Mouse (Mus musculus) kidney, embryonic 16.5 days (tissue): ENCODE measurements around the gene Cmc1. TPM values are rescaled to one million over a fixed set of nuclear protein-coding genes. Genes with fewer than 3 reads are reported as not detected.

ENCODE experiments used
- ATAC-seq: fragments of 200-750 bp; cut with Nextera tagmentation; 2 replicates; pipeline ENCODE4 v1.8.0; 2017; ENCODE audit warnings: moderate TSS enrichment; ENCODE audit not compliant: low FRiP score, low TSS enrichment
- H3K27ac ChIP-seq: fragments of 300-500 bp; sonication (generic); 2 replicates; pipeline ENCODE4 v1.5.1; 2014; ENCODE audit warnings: low read length
- H3K27me3 ChIP-seq: fragments of 300-500 bp; sonication (generic); 2 replicates; pipeline ENCODE4 v1.6.1; 2014; ENCODE audit warnings: low read length, control low read depth, mixed read lengths; ENCODE audit not compliant: insufficient read depth
- H3K36me3 ChIP-seq: fragments of 300-500 bp; sonication (generic); 2 replicates; pipeline ENCODE4 v1.6.1; 2014; ENCODE audit warnings: low read length, control low read depth, mixed read lengths; ENCODE audit not compliant: insufficient read depth
- H3K4me1 ChIP-seq: fragments of 300-500 bp; sonication (generic); 2 replicates; pipeline ENCODE4 v1.6.1; 2014; ENCODE audit warnings: low read length, control low read depth, mixed read lengths; ENCODE audit not compliant: insufficient read depth
- H3K4me2 ChIP-seq: fragments of 300-500 bp; sonication (generic); replicated peaks from 2 replicates; pipeline ENCODE4 v1.6.1; 2014; ENCODE audit warnings: low read depth, low read length
- H3K4me3 ChIP-seq: fragments of 300-500 bp; sonication (generic); 2 replicates; pipeline ENCODE4 v1.5.1; 2014; ENCODE audit warnings: mild to moderate bottlenecking, low read length
- H3K9ac ChIP-seq: fragments of 300-500 bp; sonication (generic); replicated peaks from 2 replicates; pipeline ENCODE4 v1.6.1; 2014; ENCODE audit warnings: low read length
- H3K9me3 ChIP-seq: fragments of 300-500 bp; sonication (generic); 2 replicates; pipeline ENCODE4 v1.6.1; 2016; ENCODE audit warnings: low read length, control low read depth
- WGBS: fragments of 180-500 bp; shearing (Covaris S2); extraction: QIAGEN DNeasy Blood & Tissue Kit; methylation state at CpG from one replicate; pipeline ENCODE4 v1.1.7; 2014; 5-methylcytosine and 5-hydroxymethylcytosine counted together
- polyA plus RNA-seq: library from polyadenylated mRNA; unstranded; fragments of >200 nt; fragmentation: Nextera tagmentation; extraction: Ambion mirVana; gene quantifications from 2 replicates; pipeline ENCODE4 v1.2.1, GENCODE M21; 2015

The Cmc1 gene
- 39.2 and 40.2 TPM in 2 replicates for polyA plus RNA-seq

DNA sequence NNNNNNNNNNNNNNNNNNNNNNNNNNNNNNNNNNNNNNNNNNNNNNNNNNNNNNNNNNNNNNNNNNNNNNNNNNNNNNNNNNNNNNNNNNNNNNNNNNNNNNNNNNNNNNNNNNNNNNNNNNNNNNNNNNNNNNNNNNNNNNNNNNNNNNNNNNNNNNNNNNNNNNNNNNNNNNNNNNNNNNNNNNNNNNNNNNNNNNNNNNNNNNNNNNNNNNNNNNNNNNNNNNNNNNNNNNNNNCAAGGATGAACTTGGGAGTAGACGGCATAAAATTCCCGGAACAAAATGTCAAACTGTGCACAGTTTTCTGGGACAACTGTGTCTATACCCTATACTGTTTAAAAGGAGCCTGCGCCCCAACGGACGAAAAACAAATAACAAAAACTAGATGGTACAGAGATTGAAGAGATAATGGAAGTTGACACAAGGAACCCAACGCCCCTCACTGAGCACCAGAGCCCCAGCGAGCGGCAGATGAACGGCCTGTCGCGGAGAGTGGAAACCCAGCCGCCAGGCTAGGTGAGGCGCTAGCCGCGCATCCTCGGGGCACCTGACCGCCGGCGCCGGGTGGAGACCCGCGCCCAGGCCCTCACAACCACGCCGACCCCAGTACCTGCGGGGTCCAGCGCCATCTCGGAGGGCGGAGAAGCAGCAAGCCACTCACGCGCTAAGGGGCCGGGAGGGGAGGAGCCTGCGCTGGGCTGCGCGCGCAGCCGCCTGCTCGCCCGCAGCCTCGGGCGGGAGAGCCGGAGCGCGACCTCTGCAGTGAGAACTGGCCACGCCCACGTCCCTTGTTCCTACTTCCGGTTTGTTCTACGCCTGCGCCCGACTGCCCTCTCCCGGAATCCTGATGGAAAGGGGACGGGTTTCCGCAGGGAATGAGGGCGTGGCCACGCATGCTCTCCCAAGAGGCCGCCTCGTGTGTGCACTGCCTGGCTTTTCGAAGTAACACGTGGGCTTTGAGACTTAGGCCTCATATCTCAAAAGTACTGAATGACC is at the start of gene Cmc1:
Gene Cmc1, minus strand, starts transcription at position 771 of the 996 bp plus-strand sequence.
- Histone ChIP-seq H3K4me3 (peak within 1 kb of the TSS; percentile 70), H3K4me1 (peaks cover 12% of the 10 kb centered on the region), H3K4me2 (peak within 1 kb of the TSS; percentile 75), H3K36me3 (no peaks in the 10 kb centered on the region), H3K27me3 (no peaks in the 10 kb centered on the region), H3K9ac (peak within 1 kb of the TSS; percentile 80), H3K27ac (peak within 1 kb of the TSS; percentile 54; the same call in 1 of the 2 replicates), H3K9me3 (peaks cover 2% of the 10 kb centered on the region; the same call in 1 of the 2 replicates)
- peak; percentile 99 for ATAC-seq
- under 1% methylated on average over 53 of the region's 58 CpGs for WGBS

DNA sequence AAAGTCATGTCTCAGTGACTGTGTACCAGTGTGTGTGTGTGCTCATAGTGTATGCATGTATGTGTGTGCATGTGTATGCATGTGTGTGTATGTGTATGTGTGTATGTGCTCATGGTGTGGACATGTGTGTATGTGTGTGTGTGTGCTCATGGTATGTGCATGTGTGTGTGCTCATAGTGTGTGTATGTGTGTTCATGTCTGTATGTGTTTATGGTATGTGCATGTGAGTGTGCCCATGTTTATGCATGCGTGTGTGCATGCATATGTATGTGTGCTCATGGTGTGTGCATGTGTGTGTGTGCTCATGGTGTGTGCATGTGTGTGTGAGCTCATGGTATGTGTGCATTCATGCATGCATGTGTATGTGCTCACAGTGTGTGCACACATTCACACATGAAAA is 48.6 kb upstream of the Cmc1 start:
- Histone ChIP-seq H3K4me2 (no peak overlapping the region), H3K4me1 (no peaks in the 10 kb centered on the region), H3K9ac (no peak overlapping the region), H3K4me3 (no peak overlapping the region), H3K9me3 (no peaks in the 10 kb centered on the region), H3K36me3 (no peaks in the 10 kb centered on the region), H3K27ac (no peak overlapping the region), H3K27me3 (no peaks in the 10 kb centered on the region)
- no peak for ATAC-seq
- 88% methylated on average over 1 of the region's 1 CpGs for WGBS

DNA sequence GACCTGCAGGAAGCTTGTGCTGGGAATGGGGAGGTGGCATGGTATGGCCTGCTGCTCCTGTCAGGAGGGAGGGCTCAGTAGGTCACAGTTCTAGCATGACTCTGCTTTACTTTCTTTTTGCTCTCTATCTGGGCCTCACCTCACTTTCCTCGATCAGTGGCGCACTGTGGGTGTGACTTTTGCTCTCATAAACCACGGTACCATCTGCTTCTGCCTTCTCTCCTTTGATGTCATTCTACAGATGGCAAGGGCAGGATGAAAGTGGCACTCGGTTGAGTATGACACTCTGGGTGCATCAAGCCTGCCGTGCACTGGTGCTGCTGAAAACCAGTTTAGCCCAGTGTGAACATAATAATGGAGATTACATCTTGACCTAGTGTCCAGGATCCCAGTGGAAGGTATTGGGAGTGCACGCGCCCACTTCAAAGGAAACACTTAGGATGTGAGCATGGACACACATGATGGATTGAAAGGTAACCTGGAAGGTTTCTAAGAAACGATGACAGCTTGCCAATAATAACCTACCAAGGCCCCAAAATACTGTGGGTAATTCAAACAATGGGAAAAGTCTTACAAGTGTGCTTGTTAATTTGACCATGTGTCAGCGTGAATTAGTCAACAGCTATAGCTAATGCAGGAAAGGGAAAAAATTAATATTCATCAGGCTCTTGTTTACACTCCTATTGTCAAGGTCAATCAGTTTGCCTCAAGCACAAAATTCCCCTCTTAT is 46.8 kb upstream of the Cmc1 start:
- no peaks in the 10 kb centered on the region for H3K9me3 ChIP-seq
- no peaks in the 10 kb centered on the region for H3K27me3 ChIP-seq
- H3K9ac ChIP-seq: no peak overlapping the region
- H3K36me3 ChIP-seq: no peaks in the 10 kb centered on the region
- WGBS: 82% methylated on average over 9 of the region's 9 CpGs
- H3K4me2 ChIP-seq: no peak overlapping the region
- no peak overlapping the region for H3K4me3 ChIP-seq
- no peaks in the 10 kb centered on the region for H3K4me1 ChIP-seq
- no peak for ATAC-seq
- H3K27ac ChIP-seq: no peak overlapping the region

DNA sequence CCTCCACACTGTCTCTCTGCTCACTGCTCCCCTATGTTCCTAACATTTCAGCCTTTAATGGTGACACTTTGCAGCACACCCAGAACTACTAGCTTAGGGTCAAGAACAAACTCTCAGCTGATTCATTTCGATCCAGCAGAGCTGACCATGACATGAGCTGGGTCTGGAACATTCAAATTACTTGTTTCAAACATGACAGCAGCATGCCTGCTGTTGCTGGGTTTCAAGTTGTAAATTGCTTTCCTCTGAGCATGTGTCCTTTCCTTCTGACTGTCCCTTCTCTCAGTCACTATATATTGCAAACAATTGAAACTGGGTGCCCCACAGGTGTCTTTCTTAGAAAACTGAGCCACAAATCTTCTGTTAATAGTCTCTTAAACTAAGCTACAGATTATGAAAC is 43.3 kb upstream of the Cmc1 start:
- Histone ChIP-seq H3K27ac (no peak overlapping the region), H3K9me3 (no peaks in the 10 kb centered on the region), H3K36me3 (no peaks in the 10 kb centered on the region), H3K4me1 (no peaks in the 10 kb centered on the region), H3K4me3 (no peak overlapping the region), H3K9ac (no peak overlapping the region), H3K4me2 (no peak overlapping the region), H3K27me3 (no peaks in the 10 kb centered on the region)
- 83% methylated on average over 1 of the region's 1 CpGs for WGBS
- ATAC-seq: no peak

DNA sequence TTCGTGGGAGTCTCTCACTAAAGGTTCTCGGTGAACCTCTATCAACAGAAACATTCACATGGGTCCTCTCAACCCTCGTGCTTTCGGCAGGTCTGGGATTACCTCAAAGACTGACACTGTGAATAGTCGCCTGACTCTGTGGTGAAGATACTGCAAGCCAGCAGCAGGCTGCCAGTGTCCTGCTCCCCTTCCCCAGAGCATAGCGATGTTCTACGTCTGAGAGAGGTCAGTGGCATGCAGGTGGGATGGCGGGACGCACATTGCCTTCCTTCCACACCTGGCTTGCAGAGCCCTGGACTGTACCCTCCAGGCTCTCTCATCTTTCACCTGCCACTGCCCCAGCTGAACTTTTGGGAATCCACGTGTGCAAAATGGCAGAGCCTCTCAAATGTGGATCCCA is 41.3 kb upstream of the Cmc1 start:
- Histone ChIP-seq H3K4me1 (no peaks in the 10 kb centered on the region), H3K27ac (no peak overlapping the region), H3K27me3 (no peaks in the 10 kb centered on the region), H3K9ac (no peak overlapping the region), H3K9me3 (no peaks in the 10 kb centered on the region), H3K4me2 (no peak overlapping the region), H3K36me3 (no peaks in the 10 kb centered on the region), H3K4me3 (no peak overlapping the region)
- WGBS: 74% methylated on average over 10 of the region's 10 CpGs
- no peak for ATAC-seq

DNA sequence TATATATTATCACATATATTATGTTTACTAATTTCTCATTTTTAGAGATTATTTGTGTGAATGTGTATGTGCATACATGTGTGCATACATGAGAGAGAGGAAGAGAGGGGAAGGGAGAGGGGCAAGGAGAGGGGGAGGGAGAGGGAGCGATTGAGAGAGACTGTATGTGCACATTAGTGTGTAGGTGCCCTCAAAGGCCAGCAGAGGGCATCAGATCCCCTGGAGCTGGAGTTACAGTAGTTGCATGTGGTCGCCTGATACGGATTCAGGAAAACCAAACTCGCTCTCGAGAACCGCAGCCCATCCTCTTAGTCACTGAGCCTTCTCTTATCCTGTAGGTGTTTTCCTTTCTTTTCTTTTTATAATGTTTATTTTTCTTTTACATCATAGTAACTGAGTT is 38.4 kb upstream of the Cmc1 start:
- WGBS: 88% methylated on average over 6 of the region's 6 CpGs
- no peaks in the 10 kb centered on the region for H3K36me3 ChIP-seq
- ATAC-seq: no peak

DNA sequence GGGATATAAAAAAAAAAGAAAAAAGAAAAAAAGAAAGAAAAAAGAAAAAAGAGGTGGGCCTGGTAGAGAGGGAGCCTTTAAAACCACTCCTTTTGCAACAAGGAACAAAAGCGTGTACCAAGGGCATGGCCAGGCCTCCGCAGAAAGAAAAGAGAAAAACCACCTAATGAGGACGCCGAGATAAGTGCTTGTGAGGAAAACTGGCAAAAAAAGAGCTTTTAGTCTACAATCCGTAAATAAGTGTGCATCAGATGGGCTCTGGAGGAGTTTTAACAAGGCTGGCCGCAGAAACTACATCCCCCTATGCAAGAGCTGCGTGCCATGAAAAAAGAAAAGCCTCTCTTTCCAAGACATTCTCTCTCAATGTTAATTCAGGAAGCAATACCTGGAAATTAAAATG is 37.4 kb upstream of the Cmc1 start:
- WGBS: 97% methylated on average over 7 of the region's 7 CpGs
- ATAC-seq: no peak

More for the DNA sequence above, 38.4 kb upstream of the Cmc1 start:
- no peak overlapping the region for H3K27ac ChIP-seq
- H3K4me1 ChIP-seq: no peaks in the 10 kb centered on the region
- no peak overlapping the region for H3K9ac ChIP-seq
- no peaks in the 10 kb centered on the region for H3K9me3 ChIP-seq
- H3K4me2 ChIP-seq: no peak overlapping the region
- H3K4me3 ChIP-seq: no peak overlapping the region
- H3K27me3 ChIP-seq: no peaks in the 10 kb centered on the region

DNA sequence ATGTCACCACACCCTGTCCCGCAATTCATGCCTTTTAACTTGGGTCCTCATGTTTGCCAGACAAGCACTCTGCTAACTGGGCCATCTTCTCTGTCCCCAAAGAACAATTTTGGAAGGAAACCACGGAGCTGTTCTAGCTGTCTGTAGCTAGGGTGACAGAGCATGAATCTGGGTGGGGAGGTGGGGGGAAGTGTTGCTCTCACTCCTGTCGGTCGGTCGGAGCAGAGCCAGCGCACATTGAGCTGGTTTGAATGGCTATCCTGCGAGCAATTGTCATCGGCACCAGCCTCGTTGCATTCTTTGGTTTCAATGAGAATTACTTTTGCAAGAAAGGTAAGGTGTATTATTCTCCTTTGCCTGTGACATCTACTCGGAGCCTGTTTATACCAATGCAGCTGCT is 36.8 kb upstream of the Cmc1 start:
- Histone ChIP-seq H3K4me2 (no peak overlapping the region), H3K4me3 (no peak overlapping the region), H3K9me3 (no peaks in the 10 kb centered on the region), H3K4me1 (no peaks in the 10 kb centered on the region), H3K27ac (no peak overlapping the region), H3K27me3 (no peaks in the 10 kb centered on the region), H3K9ac (no peak overlapping the region), H3K36me3 (no peaks in the 10 kb centered on the region)
- ATAC-seq: no peak
- WGBS: 82% methylated on average over 10 of the region's 10 CpGs

More for the DNA sequence above, 37.4 kb upstream of the Cmc1 start:
- H3K4me1 ChIP-seq: no peaks in the 10 kb centered on the region
- no peaks in the 10 kb centered on the region for H3K36me3 ChIP-seq
- H3K27ac ChIP-seq: no peak overlapping the region
- no peak overlapping the region for H3K9ac ChIP-seq
- H3K4me2 ChIP-seq: no peak overlapping the region
- no peak overlapping the region for H3K4me3 ChIP-seq
- H3K9me3 ChIP-seq: no peaks in the 10 kb centered on the region
- H3K27me3 ChIP-seq: no peaks in the 10 kb centered on the region

DNA sequence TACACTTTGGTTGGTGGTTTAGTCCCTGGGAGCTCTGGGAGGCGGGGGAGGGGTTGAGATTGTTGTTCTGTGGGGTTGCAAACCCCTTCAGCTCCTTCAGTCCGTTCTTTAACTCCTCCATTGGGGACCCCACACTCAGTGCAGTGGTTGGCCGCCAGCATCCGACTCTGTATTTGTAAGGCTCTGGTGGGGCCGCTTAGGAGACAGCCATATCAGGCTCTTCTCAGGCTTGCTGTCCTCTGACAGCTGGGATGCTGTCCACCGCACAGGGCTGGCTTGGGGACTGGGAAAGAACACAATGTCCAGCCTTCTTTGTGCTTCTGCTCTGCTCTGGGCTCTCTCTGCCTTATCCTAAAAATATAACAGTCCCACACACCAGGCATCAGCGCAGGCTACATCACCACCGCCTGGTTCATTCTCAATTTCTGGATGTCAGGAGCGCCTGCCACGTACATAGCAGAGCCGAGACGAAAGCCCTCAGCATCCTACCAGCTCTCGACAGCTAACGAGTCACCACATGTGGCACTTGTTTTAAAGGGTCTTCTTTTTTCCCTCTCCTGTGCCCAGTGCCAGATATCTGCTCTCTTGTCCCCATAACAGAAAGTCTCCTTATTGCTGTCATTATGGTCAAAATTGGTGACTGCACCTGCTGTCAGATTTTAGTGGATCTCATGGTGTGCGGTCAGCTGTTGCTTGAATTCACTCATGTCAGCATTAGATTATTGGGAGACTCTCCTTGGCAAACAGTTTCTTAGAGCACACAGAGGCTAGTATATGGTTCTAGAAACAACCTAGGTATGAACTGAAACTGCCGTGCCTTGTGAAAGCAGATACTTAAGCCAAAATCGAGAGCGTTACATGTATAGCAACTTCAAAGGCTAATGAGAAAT is 29.4 kb upstream of the Cmc1 start:
- Histone ChIP-seq H3K4me2 (no peak overlapping the region), H3K4me1 (no peaks in the 10 kb centered on the region)
- WGBS: 87% methylated on average over 18 of the region's 18 CpGs

More for the DNA sequence above, 29.4 kb upstream of the Cmc1 start:
- no peaks in the 10 kb centered on the region for H3K27me3 ChIP-seq
- no peak overlapping the region for H3K9ac ChIP-seq
- H3K36me3 ChIP-seq: no peaks in the 10 kb centered on the region
- H3K27ac ChIP-seq: no peak overlapping the region
- no peak overlapping the region for H3K4me3 ChIP-seq
- no peak for ATAC-seq
- H3K9me3 ChIP-seq: no peaks in the 10 kb centered on the region
